Mouse (Mus musculus) megakaryocyte-erythroid progenitor cell, adult 5-6 weeks (primary cell): ENCODE results near the gene Tsga10. TPM values are rescaled to one million over a fixed set of nuclear protein-coding genes. Genes with fewer than 3 reads are reported as not detected.
"Not testable (repeated sequence)": the region's sequence is repeated elsewhere in the genome, so short reads cannot be mapped to it uniquely, and the experiment has no call there.

Source experiments
- ATAC-seq: replicated peaks from 2 replicates; pipeline ENCODE4 v1.8.0; 2016; ENCODE audit warnings: mild to moderate bottlenecking, inconsistent platforms; ENCODE audit not compliant: severe bottlenecking, poor library complexity, low FRiP score, low TSS enrichment
- total RNA-seq, 2 experiments: library from RNA; stranded (forward) in 1 of 2; stranded (reverse) in 1 of 2; fragments of 200-1000, 215-1000 nt in 1 of 2; fragments of >200 nt in 1 of 2; fragmentation: Nextera tagmentation in 1 of 2; gene quantifications; 2 replicates each; pipeline ENCODE4 v1.2.3; 2014 to 2017

Gene Tsga10
- total RNA-seq, 2 experiments from 2014 or later = 1.4 to 2.2 TPM

DNA sequence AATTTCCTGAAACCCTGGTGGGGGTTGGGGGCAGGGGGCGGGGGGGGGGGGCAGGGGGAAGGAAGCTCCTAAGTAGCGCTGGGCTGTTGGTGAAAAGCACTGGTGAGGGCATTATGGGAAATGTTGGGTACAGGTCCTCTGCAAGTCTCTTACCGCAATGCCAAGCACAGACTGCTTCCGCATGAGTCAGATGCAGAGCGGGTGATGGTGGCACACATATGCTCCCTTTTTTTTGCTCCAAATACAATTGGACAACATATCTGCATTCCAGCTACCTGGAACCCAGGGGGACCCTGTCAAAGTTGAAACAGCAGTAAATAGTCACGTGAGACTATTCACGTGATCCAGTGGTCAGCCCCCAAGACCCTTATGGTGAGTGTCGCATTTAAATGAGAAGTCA is 139.0 kb downstream of the Tsga10 start:
- no peak for ATAC-seq

DNA sequence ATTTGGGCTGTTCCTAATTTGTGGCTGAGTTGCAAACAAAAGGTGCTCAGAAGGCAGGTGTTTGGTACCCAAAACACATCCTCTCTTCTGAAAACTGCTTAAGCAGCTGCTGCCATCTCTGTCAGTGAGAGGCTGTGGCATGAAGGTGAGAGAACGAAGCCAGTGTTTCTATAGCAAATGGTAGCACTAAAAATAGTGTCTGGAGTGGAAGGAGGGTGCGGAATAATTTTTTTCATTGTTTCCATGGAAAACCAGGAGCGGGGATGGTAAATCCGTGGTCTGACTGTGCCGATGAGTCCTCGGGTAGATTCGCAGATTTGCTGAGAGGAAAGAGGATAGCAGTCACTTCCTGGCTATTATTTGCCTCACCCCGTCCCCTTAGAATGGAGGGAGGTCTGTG is 139.8 kb downstream of the Tsga10 start:
- no peak for ATAC-seq

DNA sequence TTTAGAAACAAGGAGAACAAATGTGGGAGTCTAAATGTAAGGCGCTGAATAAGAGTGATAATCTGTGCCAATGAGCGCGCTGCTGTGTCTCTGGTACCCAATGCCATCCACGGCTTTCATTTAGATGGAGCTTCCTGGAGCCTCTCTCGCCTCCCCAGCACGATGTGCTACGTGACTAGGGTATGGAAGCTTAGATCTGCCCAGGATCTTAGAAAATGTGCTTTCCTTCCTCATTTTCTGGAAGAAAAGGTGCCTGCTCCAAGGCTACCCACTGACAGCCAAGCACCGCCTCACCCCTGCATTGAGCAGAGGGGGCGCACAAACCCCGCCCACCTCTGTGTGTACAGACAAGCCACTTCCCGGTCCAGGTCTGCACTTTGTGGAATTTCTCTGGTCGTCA is 140.3 kb downstream of the Tsga10 start:
- ATAC-seq = no peak

DNA sequence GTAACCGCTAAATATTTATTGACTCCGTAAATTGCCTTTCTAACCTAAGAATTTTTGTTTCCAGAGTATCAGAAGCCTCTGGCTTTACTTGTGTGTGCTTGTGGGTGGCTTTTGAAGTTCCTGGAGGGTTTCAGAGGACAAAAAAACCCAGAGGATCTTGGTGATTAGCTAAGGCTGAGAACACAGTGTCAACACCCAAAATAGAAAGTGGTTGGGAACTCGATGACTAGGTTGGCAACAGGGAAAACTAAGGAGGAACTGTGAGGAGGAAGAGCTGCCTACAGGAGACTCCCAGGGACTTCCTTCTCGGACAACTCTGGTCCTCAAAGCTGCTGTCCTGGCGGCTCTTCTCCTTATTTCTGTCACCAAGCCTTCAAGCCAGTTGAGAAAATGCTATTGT is 145.1 kb downstream of the Tsga10 start:
- no peak for ATAC-seq

DNA sequence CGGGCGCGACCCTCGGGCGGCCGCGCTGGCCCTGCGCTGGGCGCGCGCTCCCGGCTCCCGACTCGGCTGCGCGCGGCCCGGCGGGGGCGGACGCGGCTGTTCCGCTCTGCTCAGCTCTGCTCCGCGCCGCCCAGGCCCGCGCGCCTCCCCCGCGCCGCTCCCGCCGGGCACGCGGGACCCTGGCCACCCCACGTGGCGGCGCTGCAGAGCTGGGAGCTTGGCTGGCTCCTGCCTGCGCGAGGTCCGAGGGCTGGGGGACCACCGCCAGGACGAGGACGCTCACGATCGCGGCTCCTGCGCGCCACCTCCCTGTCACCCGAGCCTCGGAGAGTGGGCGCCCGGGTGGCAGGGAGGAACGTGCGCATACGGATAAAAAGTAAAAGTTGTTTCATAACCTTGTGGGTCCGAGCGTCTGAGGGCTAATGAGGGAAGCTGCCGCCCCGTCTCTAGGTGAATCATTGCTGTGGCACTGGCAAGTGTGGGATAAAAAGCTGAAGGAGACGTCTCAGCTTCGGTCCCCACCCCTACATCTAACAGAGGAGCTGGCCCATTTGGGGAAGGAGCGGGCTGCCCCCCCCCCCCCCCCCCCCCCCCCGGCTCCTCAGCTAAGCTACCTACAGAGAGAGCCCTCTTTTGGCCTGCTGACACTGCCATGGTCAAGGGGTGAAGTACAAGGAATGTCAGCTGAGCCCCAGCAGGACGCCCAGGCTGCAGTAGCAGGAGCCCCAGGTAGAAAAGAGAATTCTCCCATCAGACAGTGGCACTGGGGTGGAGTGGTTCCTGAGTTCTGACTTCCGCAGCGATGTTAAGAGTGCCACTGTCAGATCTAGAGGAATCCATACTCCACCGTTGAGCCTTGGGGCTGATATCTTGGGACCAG is 146.2 kb downstream of the Tsga10 start, which contains the start of gene 2010300C02Rik:
Gene 2010300C02Rik, minus strand, starts transcription at position 325 of the 880 bp plus-strand sequence.
- ATAC-seq = 0 out of 2 replicates have a peak, but pooled peaks have one; percentile 14

DNA sequence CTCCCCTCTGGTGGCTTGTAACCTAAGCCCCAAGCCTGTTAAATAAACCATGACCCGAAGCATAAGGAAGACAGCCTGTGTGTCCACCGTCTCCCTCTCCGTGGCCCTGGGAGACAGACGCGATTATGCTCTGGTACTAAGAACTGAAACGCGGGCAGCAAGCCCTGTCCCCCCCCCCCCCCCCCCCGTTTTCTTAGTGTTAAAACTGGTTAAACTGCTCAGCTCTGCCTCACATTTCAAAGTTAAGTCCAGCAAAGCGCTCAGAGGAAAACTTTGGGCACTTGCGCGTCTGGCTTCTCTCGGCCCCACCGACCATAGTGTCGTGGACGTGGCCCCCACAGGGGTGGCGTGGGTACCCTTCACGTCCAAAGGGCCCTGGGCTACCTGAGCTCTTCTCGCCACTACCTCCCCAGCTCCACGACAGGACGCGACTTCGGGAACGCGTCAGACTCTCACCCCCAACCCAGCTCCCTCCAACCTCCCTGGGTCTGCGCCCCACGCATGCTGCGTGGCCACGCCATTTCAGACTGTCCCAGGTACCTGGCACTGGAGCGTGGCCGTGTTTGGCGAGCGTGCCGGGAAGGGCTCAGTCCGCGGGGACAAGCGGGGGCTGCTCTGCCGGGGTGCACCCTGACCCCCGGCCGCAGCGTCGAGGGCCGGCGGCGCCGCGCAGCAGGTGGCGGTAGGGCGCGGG is 147.1 kb downstream of the Tsga10 start:
- ATAC-seq = no peak

DNA sequence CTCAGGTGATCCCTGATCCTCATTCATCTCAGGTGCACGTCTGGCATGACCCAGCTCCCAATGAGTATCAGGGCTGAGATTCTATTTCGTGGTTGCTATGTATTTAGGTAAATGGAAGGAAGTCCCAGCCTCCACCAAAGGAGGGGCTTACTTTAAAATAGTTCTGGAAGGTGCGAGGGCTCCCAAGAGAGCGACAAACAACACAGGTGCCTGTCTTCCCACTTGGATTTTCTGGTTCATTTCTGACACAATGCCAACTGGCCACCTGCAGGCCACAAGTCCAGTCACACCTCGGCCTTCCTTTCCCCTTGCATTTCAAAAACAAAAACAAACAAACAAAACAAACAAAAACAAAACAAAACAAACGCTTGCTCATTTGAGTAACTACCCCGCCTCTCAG is 147.7 kb downstream of the Tsga10 start:
- ATAC-seq = no peak

DNA sequence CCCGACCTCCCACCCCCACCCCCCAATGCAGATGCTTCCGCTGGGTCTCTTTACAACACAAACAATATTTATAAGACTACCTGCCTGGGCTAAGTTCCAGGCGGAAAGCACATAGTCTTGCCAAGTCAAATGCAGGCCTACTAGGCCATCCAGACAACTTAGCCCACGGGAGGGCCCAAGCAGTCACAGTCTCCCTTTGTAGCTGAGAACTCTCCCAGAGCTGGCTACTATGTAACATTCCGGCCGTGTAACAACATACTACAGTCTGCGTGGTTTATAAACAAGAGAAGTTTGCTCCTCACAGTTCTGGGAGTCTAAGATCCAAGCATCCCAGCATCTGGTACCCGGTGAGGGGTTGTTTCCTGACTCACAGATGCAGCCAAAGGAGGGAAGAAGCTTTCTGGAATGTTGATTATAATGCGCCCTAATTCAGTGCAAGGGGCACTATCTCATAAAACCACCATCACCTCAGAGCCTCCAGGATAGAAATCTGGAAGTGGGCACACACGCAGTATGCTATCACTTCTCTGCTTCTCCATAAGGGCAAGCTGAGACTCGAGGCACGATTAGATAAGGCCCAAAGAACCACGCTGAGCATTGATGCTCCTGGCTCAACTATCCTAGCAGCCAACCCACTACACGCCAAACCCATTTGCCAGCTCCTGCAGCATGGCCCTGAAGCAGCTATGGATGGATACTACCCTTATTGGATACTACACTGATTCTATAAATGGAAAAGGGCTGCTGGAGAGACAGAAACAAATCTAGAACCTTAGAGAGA is 148.6 kb downstream of the Tsga10 start:
- ATAC-seq = no peak

DNA sequence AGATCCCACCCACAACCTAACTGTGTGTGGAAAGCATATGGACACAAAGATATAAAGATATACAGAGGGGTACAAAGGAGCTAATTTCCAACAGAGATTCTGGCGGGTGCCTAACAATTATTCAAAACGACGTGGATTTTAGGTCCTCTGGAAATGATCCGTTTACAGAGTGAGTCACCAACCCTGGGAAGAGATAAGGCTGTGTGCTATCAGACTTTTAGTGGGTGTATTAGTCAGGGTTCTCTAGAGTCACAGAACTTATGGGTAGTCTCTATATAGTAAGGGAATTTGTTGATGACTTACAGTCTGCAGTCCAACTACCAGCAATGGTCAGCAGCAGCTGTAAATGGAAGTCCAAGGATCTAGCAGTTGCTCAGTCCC is 153.9 kb downstream of the Tsga10 start:
- not testable (repeated sequence) for ATAC-seq

DNA sequence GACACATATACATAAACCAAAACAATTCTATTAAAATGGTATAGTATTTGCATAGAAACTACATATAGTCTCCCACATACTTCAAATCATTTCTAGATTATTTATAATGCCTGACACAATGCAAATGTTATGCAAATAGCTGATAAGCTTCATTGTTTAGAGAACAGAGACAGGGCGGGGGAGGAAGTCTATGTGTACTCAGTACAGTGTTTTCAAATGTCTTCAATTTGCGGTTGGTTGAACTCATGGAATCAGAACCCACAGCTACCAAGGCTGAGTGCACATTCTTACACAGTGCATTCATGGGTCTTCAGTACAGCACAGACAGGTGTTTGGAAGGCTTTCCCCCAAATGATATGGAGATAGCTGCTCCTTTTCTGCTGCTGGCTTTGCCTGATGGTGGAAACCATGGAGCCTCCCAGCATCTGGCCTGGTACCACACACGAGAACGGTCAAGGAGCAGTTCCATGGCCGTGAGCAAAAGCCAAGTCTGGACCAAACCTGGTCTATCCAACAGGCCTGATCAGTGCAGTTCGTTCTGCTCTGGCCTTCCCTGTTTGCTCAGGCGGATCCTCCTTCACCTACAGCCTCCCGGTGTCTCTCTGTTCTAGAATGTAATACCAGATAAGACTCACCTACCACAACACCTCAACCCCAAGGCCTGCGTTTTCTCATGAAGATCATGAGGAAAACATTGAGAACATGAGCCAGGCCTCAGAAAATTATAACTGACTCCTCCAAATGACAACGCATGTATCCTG is 154.5 kb downstream of the Tsga10 start:
- ATAC-seq = no peak

DNA sequence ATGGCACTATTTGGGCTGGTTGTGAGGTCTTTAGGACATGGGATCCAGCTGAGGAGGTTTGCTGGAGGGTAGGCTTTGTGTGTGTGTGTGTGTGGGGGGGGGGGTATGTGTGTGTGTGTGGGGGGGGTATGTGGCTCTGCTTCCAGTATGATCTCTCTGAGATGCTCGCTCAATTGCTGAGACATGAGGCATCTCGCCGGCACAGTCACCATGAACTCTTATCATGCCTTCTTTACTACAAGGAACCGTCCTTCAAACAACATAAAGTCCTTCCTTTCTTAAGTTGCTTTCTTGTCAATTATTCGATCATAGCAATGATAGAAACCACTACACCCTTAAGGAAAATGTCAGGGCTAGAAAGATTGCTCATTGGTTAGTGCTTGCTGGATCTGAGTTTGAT is 155.1 kb downstream of the Tsga10 start:
- no peak for ATAC-seq

DNA sequence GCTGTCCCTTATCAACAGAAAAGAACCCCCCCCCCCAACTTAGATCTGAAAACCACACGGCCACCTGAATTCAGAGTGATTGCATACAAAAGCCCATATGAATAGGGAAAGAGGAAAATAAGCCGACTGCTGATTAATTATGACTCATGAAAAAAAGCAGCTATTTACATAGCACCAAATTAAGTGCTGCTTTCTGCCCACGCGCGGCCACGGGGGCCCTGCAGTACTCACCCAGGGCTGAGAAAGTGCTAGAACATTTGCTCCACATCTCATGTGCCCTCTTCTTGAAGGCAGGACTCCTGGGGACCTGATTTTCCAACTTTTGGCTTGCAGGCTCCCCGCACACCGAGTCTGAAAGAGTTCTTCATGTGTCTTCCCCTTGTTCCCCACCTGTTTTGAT is 156.5 kb downstream of the Tsga10 start:
- no peak for ATAC-seq

DNA sequence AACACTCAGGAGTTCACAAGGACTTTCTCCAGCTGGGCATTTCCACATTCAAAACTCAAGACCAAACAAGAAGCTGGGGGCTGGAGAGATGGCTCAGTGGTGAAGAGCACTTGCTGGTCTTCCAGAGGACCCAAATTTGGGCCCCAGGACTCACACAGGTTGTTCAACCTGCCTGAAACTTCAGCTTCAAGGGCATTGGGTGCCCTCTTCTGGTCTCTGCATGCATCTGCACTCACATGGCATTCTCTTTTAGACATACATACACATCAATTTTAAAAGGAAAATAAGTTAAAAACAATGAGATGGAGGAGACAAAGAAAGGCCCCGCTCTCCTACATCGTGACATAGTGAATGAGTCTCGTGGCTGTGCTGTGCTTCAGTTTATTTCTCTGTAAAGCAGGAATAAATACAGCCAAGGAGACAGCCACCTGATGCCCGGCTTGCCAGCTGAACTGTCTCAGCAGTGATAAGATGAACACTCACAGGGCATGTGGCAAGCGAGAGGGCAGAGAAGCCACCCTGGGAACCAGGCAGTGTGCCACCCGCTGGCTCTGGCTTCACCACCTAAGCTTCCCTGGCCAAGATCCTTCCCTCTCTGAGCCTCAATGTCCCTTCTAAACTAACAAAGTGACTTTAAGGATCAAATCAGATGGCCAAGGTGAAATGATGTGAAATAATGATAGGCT is 157.8 kb downstream of the Tsga10 start:
- ATAC-seq = no peak

Other genes starting within 250 kb of the Tsga10 start
- not detected in 2 replicates for gene 2010300C02Rik, start 146.3 kb downstream of the Tsga10 start, total RNA-seq (2014; fragmentation: Nextera tagmentation)
- gene 2010300C02Rik, start 146.3 kb downstream of the Tsga10 start, total RNA-seq (2017) = 0.05 and 0.15 TPM in 2 replicates
- 6.3 and 13.1 TPM in 2 replicates for gene Lipt1, start 5.3 kb upstream of the Tsga10 start, total RNA-seq (2014; fragmentation: Nextera tagmentation)
- gene Lipt1, start 5.3 kb upstream of the Tsga10 start, total RNA-seq (2017) = 5.5 and 5.8 TPM in 2 replicates
- 35.8 and 79.7 TPM in 2 replicates for gene Mitd1, start 24.0 kb upstream of the Tsga10 start, total RNA-seq (2014; fragmentation: Nextera tagmentation)
- gene Mitd1, start 24.0 kb upstream of the Tsga10 start, total RNA-seq (2017) = 58.4 and 68.1 TPM in 2 replicates
- gene Mrpl30, start 24.0 kb upstream of the Tsga10 start, total RNA-seq (2014; fragmentation: Nextera tagmentation) = 306 and 339 TPM in 2 replicates
- gene Mrpl30, start 24.0 kb upstream of the Tsga10 start, total RNA-seq (2017) = 255 and 318 TPM in 2 replicates
- gene Lyg2, start 50.1 kb upstream of the Tsga10 start, total RNA-seq (2014; fragmentation: Nextera tagmentation) = not detected in 2 replicates
- not detected in 2 replicates for gene Lyg2, start 50.1 kb upstream of the Tsga10 start, total RNA-seq (2017)
- not detected in 2 replicates for gene Lyg1, start 91.3 kb upstream of the Tsga10 start, total RNA-seq (2014; fragmentation: Nextera tagmentation)
- gene Lyg1, start 91.3 kb upstream of the Tsga10 start, total RNA-seq (2017) = not detected in 2 replicates
- gene Txndc9, start 131.5 kb upstream of the Tsga10 start, total RNA-seq (2014; fragmentation: Nextera tagmentation) = 38.6 and 57.8 TPM in 2 replicates
- gene Txndc9, start 131.5 kb upstream of the Tsga10 start, total RNA-seq (2017) = 45.3 and 46.7 TPM in 2 replicates
- 70.2 and 75.0 TPM in 2 replicates for gene Eif5b, start 131.6 kb upstream of the Tsga10 start, total RNA-seq (2014; fragmentation: Nextera tagmentation)
- 40.3 and 66.8 TPM in 2 replicates for gene Eif5b, start 131.6 kb upstream of the Tsga10 start, total RNA-seq (2017)